Mouse (Mus musculus) midbrain, postnatal 0 days (tissue): Measurements from ENCODE around the gene Wdtc1. TPM values are rescaled to one million over a fixed set of nuclear protein-coding genes. Genes with fewer than 3 reads are reported as not detected.

Experiments
- ATAC-seq: fragments of 200-750 bp; cut with Nextera tagmentation; 2 replicates; pipeline ENCODE4 v1.8.0; 2017; ENCODE audit warnings: moderate number of reproducible peaks, mild to moderate bottlenecking, moderate TSS enrichment, moderate library complexity; ENCODE audit not compliant: low FRiP score
- DNase-seq: peaks from one replicate; pipeline ENCODE4 v3.0.0-alpha.2; 2015; ENCODE audit warnings: low spot score
- H3K27ac ChIP-seq: fragments of 300-500 bp; sonication (generic); 2 replicates; pipeline ENCODE4 v1.5.1; 2014; ENCODE audit warnings: low read depth, mild to moderate bottlenecking, low read length, mixed read lengths
- H3K27me3 ChIP-seq: fragments of 300-500 bp; sonication (generic); 2 replicates; pipeline ENCODE4 v1.6.1; 2014; ENCODE audit warnings: low read length, control low read depth, mixed read lengths; ENCODE audit not compliant: insufficient read depth
- H3K36me3 ChIP-seq: fragments of 300-500 bp; sonication (generic); 2 replicates; pipeline ENCODE4 v1.6.1; 2014; ENCODE audit warnings: low read length, control low read depth, mixed read lengths; ENCODE audit not compliant: insufficient read depth
- H3K4me1 ChIP-seq: fragments of 300-500 bp; sonication (generic); 2 replicates; pipeline ENCODE4 v1.6.1; 2014; ENCODE audit warnings: mild to moderate bottlenecking, control low read depth, antibody characterized with exemption, low read length, mixed read lengths; ENCODE audit not compliant: insufficient read depth
- H3K4me2 ChIP-seq: fragments of 300-500 bp; sonication (generic); 2 replicates; pipeline ENCODE4 v1.6.1; 2014; ENCODE audit warnings: low read depth, mild to moderate bottlenecking, low read length, mixed read lengths; ENCODE audit not compliant: poor library complexity, severe bottlenecking
- H3K4me3 ChIP-seq: fragments of 300-500 bp; sonication (generic); 2 replicates; pipeline ENCODE4 v1.5.1; 2014; ENCODE audit warnings: low read depth, mild to moderate bottlenecking, low read length, moderate library complexity
- H3K9ac ChIP-seq: fragments of 300-500 bp; sonication (generic); replicated peaks from 2 replicates; pipeline ENCODE4 v1.6.1; 2014; ENCODE audit warnings: mild to moderate bottlenecking, low read length, moderate library complexity, mixed read lengths; ENCODE audit not compliant: poor library complexity, severe bottlenecking
- H3K9me3 ChIP-seq: fragments of 300-500 bp; sonication (generic); 2 replicates; pipeline ENCODE4 v1.6.1; 2016; ENCODE audit warnings: low read length, control low read depth
- CTCF ChIP-seq: IDR thresholded peaks from 2 replicates; pipeline ENCODE4 v1.5.1; 2016; ENCODE audit warnings: antibody characterized with exemption, mild to moderate bottlenecking
- WGBS: fragments of 180-500 bp; shearing (Covaris S2); extraction: QIAGEN DNeasy Blood & Tissue Kit; methylation state at CpG from one replicate; pipeline ENCODE4 v1.1.7; 2014; 5-methylcytosine and 5-hydroxymethylcytosine counted together
- polyA plus RNA-seq: library from polyadenylated mRNA; unstranded; fragments of >200 nt; fragmentation: Nextera tagmentation; extraction: Ambion mirVana; gene quantifications from 2 replicates; pipeline ENCODE4 v1.2.1, GENCODE M21; 2015
- total RNA-seq: library from RNA; depleted of rRNA; stranded (reverse); fragments of >200 nt; gene quantifications from 2 replicates; pipeline ENCODE4 v1.2.3, GENCODE M21; 2014

Gene Wdtc1
- total and polyA plus RNA-seq, 2 experiments from 2014 or later, result 15.6 to 54.8 TPM

DNA sequence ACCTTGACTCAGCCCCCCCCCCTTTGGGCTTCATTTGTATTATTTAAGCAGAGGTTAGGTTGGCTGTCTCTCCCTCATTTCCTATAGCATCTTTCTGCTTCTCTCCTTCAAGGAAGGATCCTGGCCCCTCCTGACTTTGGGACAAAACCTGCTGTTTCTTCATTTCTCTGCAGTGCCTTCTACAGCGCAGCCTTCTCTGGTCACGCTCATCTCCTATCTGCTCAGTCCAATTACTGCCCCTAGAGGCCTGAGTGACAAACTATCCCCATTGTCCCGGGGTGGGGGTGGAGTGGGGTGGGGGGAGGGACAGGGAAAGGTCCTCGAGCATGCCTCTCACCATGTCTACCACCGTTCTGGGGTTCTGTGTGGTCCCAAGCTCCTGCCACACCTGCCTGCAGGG lies 44.0 kb upstream of the Wdtc1 start:
- no peak overlapping the region for H3K4me2 ChIP-seq
- H3K27me3 ChIP-seq, result no peaks in the 10 kb centered on the region
- TF ChIP-seq CTCF, result no peak
- no peaks in the 10 kb centered on the region for H3K9me3 ChIP-seq
- no peak overlapping the region for H3K27ac ChIP-seq
- WGBS, result 34% methylated on average over 5 of the region's 5 CpGs
- DNase-seq, result no peak
- ATAC-seq, result no peak
- no peaks in the 10 kb centered on the region for H3K4me1 ChIP-seq
- no peak overlapping the region for H3K4me3 ChIP-seq
- no peaks in the 10 kb centered on the region for H3K36me3 ChIP-seq
- H3K9ac ChIP-seq, result no peak overlapping the region

DNA sequence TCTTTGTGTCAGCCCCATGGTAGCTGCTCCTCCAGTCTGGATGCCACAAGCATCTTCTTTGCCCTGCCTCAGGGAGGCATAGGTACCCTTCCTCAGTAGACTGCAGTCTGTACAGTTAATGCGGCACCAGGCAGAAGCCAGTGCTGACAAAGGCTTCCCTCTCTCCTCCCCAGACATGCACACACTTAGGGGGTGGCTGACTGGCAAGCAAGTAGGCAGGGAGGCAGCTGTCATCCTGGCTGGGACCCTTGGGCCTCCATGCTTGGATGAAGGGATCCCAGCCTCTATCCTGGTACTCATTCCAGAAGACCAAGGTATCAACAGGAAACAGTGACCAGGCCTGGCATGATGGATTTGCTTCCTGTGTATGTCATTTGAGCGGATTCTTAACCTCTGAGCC lies 42.8 kb upstream of the Wdtc1 start:
- DNase-seq (no peak), ATAC-seq (no peak)
- H3K36me3 ChIP-seq, result no peaks in the 10 kb centered on the region
- H3K4me2 ChIP-seq, result no peak overlapping the region
- H3K27ac ChIP-seq, result no peak overlapping the region
- no peak overlapping the region for H3K9ac ChIP-seq
- H3K9me3 ChIP-seq, result no peaks in the 10 kb centered on the region
- TF ChIP-seq CTCF, result no peak
- no peak overlapping the region for H3K4me3 ChIP-seq
- H3K27me3 ChIP-seq, result no peaks in the 10 kb centered on the region
- no peaks in the 10 kb centered on the region for H3K4me1 ChIP-seq
- 81% methylated on average over 2 of the region's 2 CpGs for WGBS

DNA sequence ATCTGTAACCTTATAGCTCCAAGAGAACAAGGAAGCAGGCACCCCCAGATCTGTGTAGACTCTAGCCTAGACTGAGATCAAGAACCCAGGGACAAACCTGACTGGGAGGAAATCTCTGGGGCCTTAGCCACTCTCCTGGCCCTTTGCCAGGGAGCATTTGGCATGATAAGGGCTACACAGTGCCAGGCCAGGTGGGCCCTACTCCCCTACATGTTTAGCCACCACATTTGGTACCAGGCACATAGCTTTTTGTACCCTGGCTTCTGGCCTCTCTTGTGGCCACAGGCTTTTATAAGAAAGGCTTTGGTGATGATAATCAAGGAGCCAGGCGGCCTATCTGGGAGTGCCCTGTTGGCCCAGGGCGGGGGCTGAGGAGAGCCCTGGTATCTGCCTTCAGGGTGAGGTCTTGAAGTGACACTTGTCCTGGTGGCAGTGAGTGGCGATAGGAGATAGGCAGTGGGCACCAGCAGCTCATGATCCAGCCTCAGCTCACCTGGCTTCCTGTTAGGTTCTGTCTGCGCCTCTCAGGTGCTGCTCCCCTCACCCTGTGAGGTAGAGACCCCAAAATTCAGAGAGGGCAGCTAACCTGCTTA lies 41.8 kb upstream of the Wdtc1 start:
- Histone ChIP-seq H3K9ac (no peak overlapping the region), H3K4me3 (no peak overlapping the region), H3K36me3 (no peaks in the 10 kb centered on the region), H3K4me2 (no peak overlapping the region), H3K4me1 (no peaks in the 10 kb centered on the region), H3K9me3 (no peaks in the 10 kb centered on the region), H3K27ac (no peak overlapping the region), H3K27me3 (no peaks in the 10 kb centered on the region)
- DNase-seq (no peak), ATAC-seq (no peak)
- no peak for TF ChIP-seq CTCF
- WGBS, result 88% methylated on average over 4 of the region's 4 CpGs

DNA sequence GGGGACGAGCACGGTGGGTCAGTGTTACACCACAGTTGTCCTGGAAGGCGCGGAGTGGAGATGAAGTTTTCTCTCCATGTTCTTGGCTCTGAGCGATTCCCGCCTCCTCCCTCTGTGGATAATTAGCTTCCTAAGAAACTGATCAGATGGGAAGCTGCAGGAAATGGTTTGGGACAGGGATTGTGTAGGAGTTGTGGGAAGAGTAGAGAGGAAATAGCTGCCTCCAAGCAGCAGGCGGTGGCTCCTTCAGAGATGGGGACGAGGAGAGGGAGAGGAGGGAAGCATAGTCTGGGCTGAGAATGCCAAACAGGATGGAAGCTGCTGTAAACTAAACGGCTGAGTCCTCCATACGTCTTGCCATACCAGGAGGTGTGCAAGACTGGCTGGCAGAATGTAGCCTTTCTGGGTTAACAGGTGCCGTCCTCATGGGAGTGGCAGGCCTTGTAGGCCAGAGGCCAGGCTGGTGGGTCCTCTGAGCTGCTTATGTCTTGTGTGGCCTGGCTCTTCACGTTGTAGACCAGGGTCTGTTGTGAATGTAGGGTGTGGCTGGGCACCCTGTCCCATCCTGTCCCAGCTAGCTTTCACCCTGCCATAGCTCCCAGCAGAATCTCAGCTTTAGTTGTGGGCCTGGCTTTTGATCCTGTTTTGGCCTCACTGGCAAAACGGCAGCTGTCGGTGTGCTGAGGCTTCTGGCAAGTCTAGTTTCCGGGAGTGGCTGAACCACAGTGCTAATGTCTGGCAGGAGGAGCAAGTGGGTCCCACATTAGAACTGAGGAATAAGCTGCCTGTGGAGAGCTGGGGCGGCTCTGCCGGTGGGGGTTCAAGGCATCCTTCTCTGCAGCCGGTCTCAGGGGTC lies 38.1 kb upstream of the Wdtc1 start:
- Histone ChIP-seq H3K9ac (no peak overlapping the region), H3K4me2 (no peak overlapping the region), H3K36me3 (no peaks in the 10 kb centered on the region), H3K27me3 (no peaks in the 10 kb centered on the region), H3K4me1 (no peaks in the 10 kb centered on the region), H3K9me3 (no peaks in the 10 kb centered on the region), H3K27ac (0 out of 2 replicates have a peak overlapping the region, but pooled peaks have one; percentile 32), H3K4me3 (no peak overlapping the region)
- peak; percentile 29 for DNase-seq
- no peak for ATAC-seq
- 71% methylated on average over 18 of the region's 18 CpGs for WGBS
- no peak for TF ChIP-seq CTCF

DNA sequence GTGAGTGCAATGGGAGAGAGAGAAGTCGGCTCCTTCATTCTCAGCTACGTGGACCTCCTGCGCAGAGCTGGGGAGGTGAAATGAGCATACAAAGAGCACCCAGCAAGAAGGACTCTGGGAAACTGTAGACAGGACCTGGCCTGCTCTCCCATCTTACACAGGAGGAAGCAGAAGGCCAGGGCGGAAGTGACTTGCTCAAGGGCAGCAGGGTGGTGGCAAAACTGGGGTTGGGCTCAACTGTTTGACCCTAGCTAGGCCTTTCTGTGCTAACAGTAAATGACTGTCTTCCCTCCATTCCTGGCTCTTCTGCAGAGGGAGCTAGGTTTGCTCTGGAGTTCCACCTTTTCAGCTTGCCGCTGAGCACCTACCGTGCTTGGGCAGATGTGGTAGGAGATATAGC lies 37.3 kb upstream of the Wdtc1 start:
- Histone ChIP-seq H3K36me3 (no peaks in the 10 kb centered on the region), H3K4me1 (no peaks in the 10 kb centered on the region), H3K27ac (no peak overlapping the region), H3K4me3 (no peak overlapping the region), H3K9ac (no peak overlapping the region), H3K27me3 (no peaks in the 10 kb centered on the region), H3K9me3 (no peaks in the 10 kb centered on the region), H3K4me2 (no peak overlapping the region)
- no peak for TF ChIP-seq CTCF
- ATAC-seq (no peak), DNase-seq (no peak)
- 90% methylated on average over 6 of the region's 6 CpGs for WGBS

DNA sequence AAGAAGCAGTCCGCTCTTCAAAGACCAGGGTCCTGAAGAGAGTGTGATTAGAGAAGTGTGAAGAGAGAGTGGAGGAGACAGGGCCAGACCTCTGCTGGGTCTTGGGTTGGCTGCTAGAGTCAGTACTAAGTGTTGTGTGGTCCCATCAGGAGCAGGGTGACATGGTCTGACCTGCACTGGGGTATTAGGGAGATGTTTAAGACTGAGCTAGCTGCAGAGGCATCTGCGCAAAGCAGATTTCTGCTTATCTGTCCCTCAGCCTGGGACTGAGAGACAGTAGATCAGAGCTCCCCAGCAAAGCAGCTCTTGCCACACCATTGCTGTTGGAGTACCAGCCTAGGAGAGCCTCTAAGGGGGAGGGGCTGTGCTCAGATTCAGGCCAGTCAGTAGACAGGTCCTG lies 36.8 kb upstream of the Wdtc1 start:
- no peak for TF ChIP-seq CTCF
- H3K4me2 ChIP-seq, result no peak overlapping the region
- H3K9me3 ChIP-seq, result no peaks in the 10 kb centered on the region
- ATAC-seq, result no peak
- H3K36me3 ChIP-seq, result no peaks in the 10 kb centered on the region
- H3K4me1 ChIP-seq, result no peaks in the 10 kb centered on the region
- no peak for DNase-seq
- no peak overlapping the region for H3K4me3 ChIP-seq
- H3K27me3 ChIP-seq, result no peaks in the 10 kb centered on the region
- H3K27ac ChIP-seq, result no peak overlapping the region
- 92% methylated on average over 2 of the region's 2 CpGs for WGBS
- H3K9ac ChIP-seq, result no peak overlapping the region
